Mouse (Mus musculus) megakaryocyte, embryonic 14.5 days (primary cell): ENCODE results near the gene Tef. TPM values are rescaled to one million over a fixed set of nuclear protein-coding genes. Genes with fewer than 3 reads are reported as not detected.

ENCODE experiments used
- H3K27me3 ChIP-seq: replicated peaks from 2 replicates; pipeline ENCODE3; 2012; ENCODE audit warnings: inconsistent platforms
- H3K36me3 ChIP-seq: replicated peaks from 2 replicates; pipeline ENCODE3; 2012; ENCODE audit warnings: low read length, inconsistent platforms, mixed read lengths
- H3K4me1 ChIP-seq: 2 replicates; pipeline ENCODE4 v1.6.1; 2012; ENCODE audit warnings: inconsistent platforms
- H3K4me3 ChIP-seq: replicated peaks from 2 replicates; pipeline ENCODE3; 2012; ENCODE audit warnings: moderate library complexity, mild to moderate bottlenecking, inconsistent platforms
- H3K9me3 ChIP-seq: 2 replicates; pipeline ENCODE4 v1.6.1; 2012; ENCODE audit warnings: inconsistent platforms
- FLI1 ChIP-seq: IDR thresholded peaks from 2 replicates; pipeline ENCODE4 v1.6.1; 2012; ENCODE audit warnings: low read length, inconsistent platforms, mixed read lengths
- GATA1 ChIP-seq: IDR thresholded peaks from 3 replicates; pipeline ENCODE4 v1.6.1; 2012; ENCODE audit warnings: mixed read lengths, low read length, inconsistent platforms, borderline replicate concordance
- polyA plus RNA-seq: library from polyadenylated mRNA; stranded (reverse); fragments of >175 nt; gene quantifications from 2 replicates; pipeline ENCODE4 v1.2.3, GENCODE M21; 2012; ENCODE audit warnings: low replicate concordance; ENCODE audit not compliant: insufficient read depth

Tef gene
- polyA plus RNA-seq, 1 experiment = 6.1 TPM

GRCm38 (mm10) chr15:81808799-81809198 is 6.6 kb downstream of the Tef start:
- Histone ChIP-seq H3K4me3 (no peak overlapping the region), H3K4me1 (peaks cover 74% of the 10 kb centered on the region), H3K27me3 (no peaks in the 10 kb centered on the region), H3K36me3 (no peaks in the 10 kb centered on the region), H3K9me3 (no peaks in the 10 kb centered on the region)
- no peak for TF ChIP-seq FLI1
- no peak for TF ChIP-seq GATA1

- Histone ChIP-seq H3K4me1 (peaks cover 74% of the 10 kb centered on the region), H3K27me3 (no peaks in the 10 kb centered on the region), H3K36me3 (no peaks in the 10 kb centered on the region), H3K9me3 (no peaks in the 10 kb centered on the region), H3K4me3 (peak overlapping the region; percentile 95)
- TF ChIP-seq FLI1 (no peak), GATA1 (no peak)
Observed at GRCm38 (mm10) chr15:81809550-81809949, 7.3 kb downstream of the Tef start.

GRCm38 (mm10) chr15:81810150-81810549 is 7.9 kb downstream of the Tef start:
- peak overlapping the region; percentile 95 for H3K4me3 ChIP-seq
- TF ChIP-seq FLI1 = no peak
- no peak for TF ChIP-seq GATA1
- peaks cover 74% of the 10 kb centered on the region for H3K4me1 ChIP-seq
- H3K36me3 ChIP-seq = peaks cover 5% of the 10 kb centered on the region
- H3K27me3 ChIP-seq = no peaks in the 10 kb centered on the region
- H3K9me3 ChIP-seq = no peaks in the 10 kb centered on the region

- Histone ChIP-seq H3K27me3 (no peaks in the 10 kb centered on the region), H3K36me3 (peaks cover 13% of the 10 kb centered on the region), H3K9me3 (no peaks in the 10 kb centered on the region), H3K4me1 (peaks cover 71% of the 10 kb centered on the region), H3K4me3 (peak overlapping the region; percentile 95)
- peak; percentile 14; the same call in 1 of the 2 replicates for TF ChIP-seq FLI1
- no peak for TF ChIP-seq GATA1
Observed at GRCm38 (mm10) chr15:81810671-81811598, 8.7 kb downstream of the Tef start.

- Histone ChIP-seq H3K4me3 (peak overlapping the region; percentile 95), H3K36me3 (peaks cover 19% of the 10 kb centered on the region), H3K27me3 (no peaks in the 10 kb centered on the region), H3K9me3 (no peaks in the 10 kb centered on the region), H3K4me1 (peaks cover 64% of the 10 kb centered on the region)
- TF ChIP-seq FLI1 = no peak
- no peak for TF ChIP-seq GATA1
Observed at GRCm38 (mm10) chr15:81811599-81811996, 9.4 kb downstream of the Tef start.

GRCm38 (mm10) chr15:81812287-81812686 is 10.1 kb downstream of the Tef start:
- TF ChIP-seq FLI1 (no peak), GATA1 (no peak)
- H3K36me3 ChIP-seq = peaks cover 26% of the 10 kb centered on the region
- no peaks in the 10 kb centered on the region for H3K9me3 ChIP-seq
- no peaks in the 10 kb centered on the region for H3K27me3 ChIP-seq
- peaks cover 66% of the 10 kb centered on the region for H3K4me1 ChIP-seq
- peak overlapping the region; percentile 95 for H3K4me3 ChIP-seq

GRCm38 (mm10) chr15:81812696-81813631 is 10.7 kb downstream of the Tef start:
- Histone ChIP-seq H3K36me3 (peaks cover 33% of the 10 kb centered on the region), H3K9me3 (no peaks in the 10 kb centered on the region), H3K4me1 (peaks cover 66% of the 10 kb centered on the region), H3K4me3 (peak overlapping the region; percentile 95), H3K27me3 (no peaks in the 10 kb centered on the region)
- TF ChIP-seq FLI1 (no peak), GATA1 (no peak)

GRCm38 (mm10) chr15:81813986-81814705 is 11.9 kb downstream of the Tef start:
- Histone ChIP-seq H3K27me3 (no peaks in the 10 kb centered on the region), H3K4me1 (peaks cover 56% of the 10 kb centered on the region), H3K4me3 (peak overlapping the region; percentile 81), H3K9me3 (no peaks in the 10 kb centered on the region), H3K36me3 (peaks cover 41% of the 10 kb centered on the region)
- no peak for TF ChIP-seq FLI1
- TF ChIP-seq GATA1 = no peak
